Mouse (Mus musculus) common myeloid progenitor, adult 5-6 weeks (primary cell): ENCODE measurements around the gene Lonrf3. TPM values are rescaled to one million over a fixed set of nuclear protein-coding genes. Genes with fewer than 3 reads are reported as not detected.
A peak's percentile ranks its signal among the peaks of the same experiment; 100 is the strongest.

ENCODE experiments used
- ATAC-seq: replicated peaks from 2 replicates; pipeline ENCODE4 v1.8.0; 2016; ENCODE audit warnings: low read depth, mild to moderate bottlenecking, moderate TSS enrichment, inconsistent platforms; ENCODE audit not compliant: poor library complexity, severe bottlenecking
- total RNA-seq: library from RNA; stranded (forward); fragments of 200-1000, 187-1606 nt; gene quantifications from 2 replicates; pipeline ENCODE4 v1.2.3, GENCODE M21; 2017

Gene Lonrf3
- total RNA-seq: 8.6 and 11.5 TPM in 2 replicates

GRCm38 (mm10) chrX:36328271-36329039 is at the start of gene Lonrf3:
Gene Lonrf3 (plus strand): TSS chrX:36328353.
- ATAC-seq: peak; percentile 70

GRCm38 (mm10) chrX:36278750-36279149 is 49.4 kb upstream of the Lonrf3 start:
- no peak for ATAC-seq

- no peak for ATAC-seq
These were observed 16.7 kb upstream of the Lonrf3 start for GRCm38 (mm10) chrX:36311420-36311819.

GRCm38 (mm10) chrX:36327491-36328255 is 480 bp upstream of the Lonrf3 start:
- ATAC-seq: peak; percentile 50

- ATAC-seq: no peak
These were observed 992 bp downstream of the Lonrf3 start for GRCm38 (mm10) chrX:36329040-36329649.

- peak; percentile 56 for ATAC-seq
These were observed 1.8 kb downstream of the Lonrf3 start for GRCm38 (mm10) chrX:36329849-36330411.

- ATAC-seq: no peak
These were observed 24.3 kb downstream of the Lonrf3 start for GRCm38 (mm10) chrX:36352446-36352845.

GRCm38 (mm10) chrX:36385340-36385739 is 57.2 kb downstream of the Lonrf3 start:
- ATAC-seq: no peak

- ATAC-seq: no peak
These were observed 61.8 kb downstream of the Lonrf3 start for GRCm38 (mm10) chrX:36389971-36390370.

GRCm38 (mm10) chrX:36390503-36390902 is 62.4 kb downstream of the Lonrf3 start:
- peak; percentile 56 for ATAC-seq

- no peak for ATAC-seq
These were observed 64.5 kb downstream of the Lonrf3 start for GRCm38 (mm10) chrX:36392672-36393071.

GRCm38 (mm10) chrX:36393279-36393678 is 65.1 kb downstream of the Lonrf3 start:
- ATAC-seq: peak; percentile 71; the same call in 1 of the 2 replicates

- no peak for ATAC-seq
These were observed 72.8 kb downstream of the Lonrf3 start, which contains the start of gene Gm6268 for GRCm38 (mm10) chrX:36400980-36401379. Gene Gm6268 (plus strand): TSS chrX:36401280.

GRCm38 (mm10) chrX:36402316-36402715 is 74.2 kb downstream of the Lonrf3 start:
- peak; percentile 50; the same call in 1 of the 2 replicates for ATAC-seq

Other genes starting within 250 kb of the Lonrf3 start
- 0.23 TPM in 1 of 2 replicates, not detected in the other for gene Il13ra1, start 216.2 kb upstream of the Lonrf3 start, total RNA-seq
- not detected in 2 replicates for gene Zcchc12, start 132.4 kb upstream of the Lonrf3 start, total RNA-seq
- gene Gm6268, start 72.9 kb downstream of the Lonrf3 start, total RNA-seq: 1.2 TPM in 1 of 2 replicates, not detected in the other
- not detected in 2 replicates for gene Gm14569, start 163.5 kb downstream of the Lonrf3 start, total RNA-seq